Mouse (Mus musculus) heart, adult 11 months (tissue): ENCODE results near the gene 1700011L22Rik.

ENCODE experiments used
- DNase-seq: peaks from one replicate; pipeline ENCODE4 v3.0.0; 2022

1700011L22Rik gene

GRCm38 (mm10) chr8:79164336-79164735 is 84.0 kb downstream of the 1700011L22Rik start:
- no peak for DNase-seq

- DNase-seq = peak; percentile 95
These were observed 85.6 kb downstream of the 1700011L22Rik start for GRCm38 (mm10) chr8:79162533-79163308.

GRCm38 (mm10) chr8:79161172-79161778 is 87.1 kb downstream of the 1700011L22Rik start:
- DNase-seq = no peak
